Mouse (Mus musculus) left cerebral cortex, adult 2 months (tissue): Measurements from ENCODE around the gene Cnnm2. TPM values are rescaled to one million over a fixed set of nuclear protein-coding genes. Genes with fewer than 3 reads are reported as not detected.

Experiments used
- DNase-seq, 2 experiments: peaks; one replicate each; pipeline ENCODE4 v3.0.0; 2021 to 2022; ENCODE audit warnings: low spot score in 2 of 2, mixed read lengths in 1 of 2; ENCODE audit errors: extremely low spot score in 1 of 2
- H3K27ac ChIP-seq: fragments of 200-600 bp; 2 replicates; pipeline ENCODE4 v1.8.1; 2022
- H3K4me3 ChIP-seq: fragments of 200-600 bp; 2 replicates; pipeline ENCODE4 v1.8.1; 2022
- CTCF ChIP-seq: fragments of 200-600 bp; IDR thresholded peaks from 2 replicates; pipeline ENCODE4 v1.8.1; 2022; ENCODE audit warnings: antibody characterized with exemption, mild to moderate bottlenecking, moderate library complexity
- intact Hi-C: fragments of 180-260 bp; cut with DNase I; formaldehyde crosslinking; loops from one replicate; pipeline ENCODE4 v1.15.1; 2025
- total RNA-seq, 2 experiments: library from RNA; stranded (reverse); gene quantifications; 2 replicates each; pipeline ENCODE4 v1.2.3; 2021

The Cnnm2 gene
- total RNA-seq, 2 experiments from 2014 or later = 35.7 to 37.3 TPM

GRCm38 (mm10) chr19:46928136-46928535 lies 166.7 kb downstream of the Cnnm2 start:
- Histone ChIP-seq H3K4me3 (no peak overlapping the region), H3K27ac (peak overlapping the region; percentile 48; the same call in 1 of the 2 replicates)
- no peak for TF ChIP-seq CTCF
- no peak for DNase-seq
- intact Hi-C loops = no loop called here

- DNase-seq = no peak
- H3K27ac ChIP-seq = 0 out of 2 replicates have a peak overlapping the region, but pooled peaks have one; percentile 20
- TF ChIP-seq CTCF = no peak
- intact Hi-C loops = no loop called here
- H3K4me3 ChIP-seq = no peak overlapping the region
Measured at GRCm38 (mm10) chr19:46929044-46929587, 167.7 kb downstream of the Cnnm2 start.

Other genes starting within 250 kb of the Cnnm2 start
- gene Arl3, start 188.4 kb upstream of the Cnnm2 start, total RNA-seq = 100 to 1,000 TPM; 120 to 129 TPM
- 1 to 10 TPM; 4.6 to 7.4 TPM for gene Sfxn2, start 188.2 kb upstream of the Cnnm2 start, total RNA-seq
- 10 to 100 TPM; 36.8 to 42.6 TPM for gene Wbp1l, start 162.5 kb upstream of the Cnnm2 start, total RNA-seq
- gene Cyp17a1, start 88.4 kb upstream of the Cnnm2 start, total RNA-seq = not detected
- 10 to 100 TPM; 22.0 to 22.3 TPM for gene Borcs7, start 71.7 kb upstream of the Cnnm2 start, total RNA-seq
- gene As3mt, start 54.1 kb upstream of the Cnnm2 start, total RNA-seq = 10 to 100 TPM; 26.5 to 27.4 TPM